Mouse (Mus musculus) 416B (cell line): ENCODE measurements around the gene Gm13762.
"Not testable (repeated sequence)": the region's sequence is repeated elsewhere in the genome, so short reads cannot be mapped to it uniquely, and the experiment has no call there.

ENCODE experiments used
- DNase-seq: peaks from one replicate; pipeline ENCODE4 v3.0.0; 2011; ENCODE audit warnings: low read depth

The Gm13762 gene

DNA sequence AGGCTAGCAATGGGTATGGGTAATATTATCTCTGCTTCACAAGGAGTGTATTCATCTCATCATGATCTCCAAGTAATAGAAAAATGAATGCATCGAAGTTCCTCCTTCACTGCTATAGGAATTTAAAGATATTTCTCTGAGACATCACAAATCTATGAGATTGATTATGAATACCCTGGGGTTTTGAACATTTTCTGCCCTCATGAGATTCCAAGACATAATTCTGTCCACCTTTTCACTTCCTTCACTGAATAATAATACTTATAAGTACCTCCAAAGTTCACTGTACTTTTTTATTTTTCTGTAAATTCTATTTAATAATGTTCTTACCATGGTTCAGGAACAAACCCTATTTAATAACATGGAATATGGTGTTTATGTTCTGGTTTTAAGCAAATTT, at the start of gene Gm13762:
TSS of gene Gm13762 (minus strand) at position 101 of the 400 bp plus-strand sequence.
- no peak for DNase-seq

- DNase-seq, result not testable (repeated sequence)
Observed at GRCm38 (mm10) chr2:89021436-89021835, 41.4 kb upstream of the Gm13762 start.

DNA sequence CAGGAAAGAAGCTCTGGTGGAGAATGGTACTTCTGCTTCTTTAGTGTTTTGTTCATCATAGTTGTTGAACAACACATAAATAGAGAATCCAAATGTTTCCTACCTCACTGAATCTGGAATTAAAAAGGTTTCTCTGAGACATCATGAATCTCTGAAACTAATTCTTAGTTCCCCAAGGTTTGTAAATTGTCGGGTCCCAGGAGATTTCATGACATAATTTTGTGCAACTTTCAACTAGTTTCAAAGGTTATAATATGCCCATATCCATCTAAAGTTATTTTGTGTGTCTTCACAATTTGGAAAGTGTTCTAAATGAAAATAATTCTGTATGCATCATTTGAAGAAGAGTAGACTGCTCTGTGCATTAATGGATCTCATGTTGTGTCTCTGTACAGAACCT, 38.2 kb upstream of the Gm13762 start, which contains the start of gene Olfr1216:
TSS of gene Olfr1216 (minus strand) at position 101 of the 400 bp plus-strand sequence.
- DNase-seq, result no peak

DNA sequence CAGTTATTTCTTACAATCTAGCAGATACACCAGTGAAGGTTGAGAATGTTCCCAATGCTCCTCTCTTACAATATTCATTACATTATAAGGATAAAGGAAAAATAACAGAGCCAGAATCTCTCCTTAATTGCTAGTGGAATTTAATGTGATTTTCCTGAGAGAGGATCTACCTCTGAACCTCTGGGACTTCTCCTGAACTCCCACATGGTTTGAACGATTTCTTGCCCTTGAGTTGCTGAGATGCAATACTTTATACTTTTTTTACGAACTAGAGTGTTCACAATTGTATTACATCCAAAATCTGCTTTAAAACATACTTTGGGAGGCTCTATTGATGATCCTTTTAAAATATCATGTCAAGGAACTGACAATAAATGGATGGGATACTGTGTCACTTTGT, 26.8 kb upstream of the Gm13762 start, which contains the start of gene Olfr1215:
TSS of gene Olfr1215 (minus strand) at position 101 of the 400 bp plus-strand sequence.
- DNase-seq, result no peak

GRCm38 (mm10) chr2:88992553-88992952, 12.5 kb upstream of the Gm13762 start, which contains the start of gene Olfr1214:
TSS of gene Olfr1214 (minus strand) at chr2:88992653.
- no peak for DNase-seq

GRCm38 (mm10) chr2:88953669-88954068, 26.4 kb downstream of the Gm13762 start, which contains the start of gene Olfr1212:
TSS of gene Olfr1212 (plus strand) at chr2:88953969.
- DNase-seq, result no peak

DNA sequence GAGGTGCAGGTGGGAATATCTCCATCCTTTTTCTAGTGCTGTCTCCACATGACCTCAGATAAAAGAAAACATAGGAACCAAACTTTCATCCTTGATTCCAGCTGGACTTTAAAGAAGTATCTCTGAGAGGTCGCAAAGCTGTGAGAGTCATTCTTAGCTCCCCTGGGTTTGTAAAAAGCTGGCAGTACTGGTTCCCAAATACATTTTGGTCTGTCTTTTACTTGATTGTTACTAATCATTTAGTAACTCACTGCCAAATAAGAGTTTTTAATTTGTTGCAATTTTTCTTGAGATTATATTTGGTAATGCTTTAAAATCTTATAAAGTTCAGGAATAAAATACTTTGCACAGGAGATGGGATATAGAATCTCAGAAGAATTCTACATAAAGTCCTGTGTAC, 42.1 kb downstream of the Gm13762 start, which contains the start of gene Olfr1211:
TSS of gene Olfr1211 (minus strand) at position 101 of the 400 bp plus-strand sequence.
- DNase-seq, result no peak
